Mouse (Mus musculus) left cerebral cortex, postnatal 25 days (tissue): ENCODE measurements around the gene Prrt1. TPM values are rescaled to one million over a fixed set of nuclear protein-coding genes. Genes with fewer than 3 reads are reported as not detected.
A peak's percentile ranks its signal among the peaks of the same experiment; 100 is the strongest.

ENCODE experiments used
- DNase-seq, 2 experiments: peaks; one replicate each; pipeline ENCODE4 v3.0.0; 2022; ENCODE audit warnings: low spot score in 2 of 2, mixed read lengths in 1 of 2
- intact Hi-C: fragments of 180-260 bp; cut with DNase I; formaldehyde crosslinking; loops from one replicate; pipeline ENCODE4 v1.15.1; 2025
- total RNA-seq, 2 experiments: library from RNA; stranded (reverse); gene quantifications; 2 replicates each; pipeline ENCODE4 v1.2.3; 2021

Prrt1 gene
- total RNA-seq, 2 experiments from 2014 or later: 171 to 183 TPM

DNA sequence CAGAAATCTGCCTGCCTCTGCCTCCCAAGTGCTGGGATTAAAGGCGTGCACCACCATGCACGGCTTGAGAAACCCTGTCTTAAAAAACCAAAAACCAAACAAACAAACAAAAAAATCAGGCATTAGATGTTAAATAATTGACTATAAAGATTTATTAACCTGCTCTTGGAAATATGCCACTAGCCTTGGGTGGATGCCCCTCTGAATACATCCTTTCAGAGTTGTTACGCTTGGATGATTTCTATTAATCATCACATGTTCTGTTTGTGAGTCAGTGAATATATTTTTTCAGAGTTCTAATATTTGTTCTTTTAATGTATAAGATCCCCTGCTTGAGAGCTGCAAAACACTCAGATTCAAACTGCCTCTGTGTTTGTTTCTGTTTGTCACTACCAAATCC is 4.4 kb upstream of the Prrt1 start:
- no peak for DNase-seq
- intact Hi-C loops: loop anchor here (5.0 kb wide), 2 partner anchors 33 to 503 kb away; partner anchors contain the start of genes Brd2 and Pbx2

DNA sequence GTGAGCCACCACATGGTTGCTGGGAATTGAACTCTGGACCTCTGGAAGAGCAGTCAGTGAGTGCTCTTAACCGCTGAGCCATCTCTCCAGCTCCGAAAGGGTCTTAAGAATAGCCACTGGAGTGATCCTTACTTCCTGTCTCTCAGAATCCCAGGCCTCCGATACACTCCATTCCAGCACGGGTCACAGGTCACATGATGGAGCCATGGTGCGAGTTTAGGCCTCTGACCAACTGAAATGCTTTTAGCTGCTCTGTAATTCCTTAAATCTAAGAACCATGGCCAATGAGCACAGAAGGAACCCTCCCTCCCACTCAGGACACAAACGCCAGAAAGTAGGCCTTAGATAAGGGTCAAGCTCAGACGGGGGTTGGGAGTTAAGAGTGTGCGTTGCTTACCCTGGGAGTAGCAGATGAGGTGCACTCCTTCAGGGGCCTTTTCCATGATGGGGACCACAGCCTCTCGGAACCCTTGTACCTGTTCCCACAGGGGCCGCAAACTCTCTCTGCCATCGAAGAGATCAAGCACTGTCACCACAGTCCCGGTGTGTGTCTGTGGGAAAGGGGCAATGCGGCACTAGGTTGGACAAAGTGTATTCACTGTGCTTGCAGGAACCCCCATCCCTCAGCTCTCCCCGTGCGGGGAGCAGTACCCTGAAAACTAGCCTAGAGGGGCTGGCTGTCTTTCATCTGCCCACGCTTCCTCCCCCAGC is 3.1 kb upstream of the Prrt1 start:
- DNase-seq: no peak
- intact Hi-C loops: loop anchor here (5.0 kb wide), 2 partner anchors 34 to 504 kb away; partner anchors contain the start of genes Brd2 and Pbx2

DNA sequence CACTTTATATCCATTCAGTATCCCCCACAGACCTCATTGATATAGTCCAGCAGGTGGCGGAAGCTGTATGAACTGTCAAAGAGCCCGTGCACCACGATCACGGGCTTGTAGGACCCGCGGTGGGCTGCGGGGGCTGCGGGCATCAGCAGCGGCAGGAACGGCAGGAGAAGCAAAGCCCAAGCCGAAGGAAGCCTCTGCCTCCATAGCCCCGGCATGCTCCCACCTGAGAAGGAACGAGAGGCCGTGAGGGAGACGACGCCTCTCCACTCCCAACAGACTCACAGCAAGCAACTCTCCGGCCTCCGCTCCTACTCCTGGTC is 2.6 kb upstream of the Prrt1 start:
- DNase-seq: peak in 1 of 2 experiments; percentile 63

DNA sequence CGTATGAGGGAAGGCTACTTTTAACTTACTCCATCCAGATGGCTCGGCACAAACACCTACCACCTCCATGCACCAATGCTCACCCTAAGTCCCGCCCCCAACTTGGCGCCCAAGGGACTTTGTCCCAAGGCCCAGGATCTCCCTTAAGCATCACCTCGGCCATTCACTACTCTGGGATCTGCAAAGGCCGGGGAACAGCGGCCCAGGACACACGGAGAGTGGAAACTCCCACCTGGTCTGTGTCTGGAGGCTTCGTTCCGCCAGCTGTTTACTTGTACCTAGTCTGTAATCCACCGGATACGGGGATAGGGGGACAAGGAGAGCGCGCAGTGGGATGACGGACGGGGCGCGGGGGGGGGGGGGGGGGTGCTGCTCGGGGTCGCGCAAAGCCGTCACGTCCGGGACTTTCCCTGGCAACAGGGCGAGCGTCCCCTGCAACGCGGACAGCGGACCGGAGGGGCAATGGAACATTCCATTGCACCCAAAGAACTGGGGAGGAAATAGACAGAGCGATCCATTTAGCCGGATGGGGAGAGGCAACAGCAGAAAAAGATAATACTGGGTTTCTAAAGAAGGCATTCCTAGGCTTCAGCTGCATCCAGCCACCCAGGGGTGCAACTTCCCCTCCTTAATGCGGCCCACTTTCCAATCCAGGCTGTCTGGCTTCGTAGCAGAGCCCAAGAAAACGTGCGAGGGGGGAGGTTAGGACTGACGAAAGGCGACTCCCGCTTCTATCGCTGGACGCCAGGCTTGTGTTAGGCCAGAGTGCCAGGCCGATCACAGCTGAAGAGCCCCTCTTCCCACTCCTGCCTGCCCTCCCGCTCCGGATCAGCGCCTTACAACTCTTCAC is 2.0 kb upstream of the Prrt1 start:
- DNase-seq: peak; percentile 88 to 93
- intact Hi-C loops: loop anchor here (5.0 kb wide), 2 partner anchors 35 to 505 kb away; partner anchors contain the start of genes Brd2 and Pbx2

More for the DNA sequence above, 2.6 kb upstream of the Prrt1 start:
- intact Hi-C loops: loop anchor here (5.0 kb wide), 2 partner anchors 34 to 504 kb away; partner anchors contain the start of genes Brd2 and Pbx2

DNA sequence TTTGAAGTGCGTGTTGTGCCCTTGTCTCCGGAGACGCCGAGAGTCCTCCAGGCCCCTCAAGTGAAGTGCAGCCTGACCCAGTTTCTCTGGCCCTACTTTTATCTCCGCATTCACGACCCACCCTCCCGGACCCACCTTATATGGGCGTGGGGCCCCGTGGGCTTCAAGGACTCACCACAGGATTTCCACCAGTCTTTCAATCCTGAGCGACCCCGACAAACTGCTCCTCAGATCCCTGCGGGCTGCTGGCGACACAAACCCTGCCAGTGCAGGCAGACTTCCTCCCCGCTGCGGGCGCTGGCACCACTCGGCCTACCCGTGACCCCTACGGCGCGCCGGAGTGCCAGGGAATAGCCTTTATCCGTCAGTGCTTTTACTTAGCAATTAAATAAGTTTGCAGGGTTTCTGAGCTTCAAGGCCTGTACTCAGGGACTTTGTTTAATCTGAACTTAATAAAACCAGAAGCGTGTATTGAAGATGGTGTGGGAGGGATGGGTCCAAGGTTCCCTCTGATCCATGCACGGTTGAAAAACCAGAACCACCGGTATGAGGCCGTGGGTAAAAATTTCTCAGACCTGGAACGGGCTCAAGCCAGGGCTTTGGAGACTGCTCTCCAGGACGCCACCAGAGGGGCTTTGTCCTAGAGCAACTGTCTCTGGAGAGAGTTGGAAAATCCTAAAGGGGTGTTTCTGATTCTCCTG is 1.2 kb upstream of the Prrt1 start, which contains the start of gene Ppt2:
Gene Ppt2 (minus strand): TSS at position 568 of the 701 bp plus-strand sequence.
- intact Hi-C loops: loop anchor here (1.0 to 5.0 kb wide), 4 partner anchors 23 to 506 kb away; partner anchors contain the start of genes Brd2 and Pbx2
- DNase-seq: no peak

DNA sequence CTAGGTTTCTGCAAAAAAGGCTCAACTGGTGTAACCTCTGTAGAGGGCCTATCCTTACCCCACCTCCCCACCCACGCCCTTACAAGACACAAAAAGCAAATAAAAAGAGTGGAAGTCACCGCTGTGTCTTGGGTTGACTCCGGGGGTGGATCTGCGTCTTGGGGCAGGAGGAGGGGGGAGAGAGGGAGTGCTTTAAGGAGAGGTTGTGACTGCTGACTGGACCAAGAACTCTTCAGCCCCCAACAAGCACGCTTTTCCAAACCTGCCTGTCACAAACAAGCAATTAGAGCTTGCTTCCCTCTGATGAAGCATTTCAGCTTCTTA is 727 bp upstream of the Prrt1 start:
- no peak for DNase-seq
- intact Hi-C loops: loop anchor here (1.0 to 5.0 kb wide), 4 partner anchors 23 to 506 kb away; partner anchors contain the start of genes Brd2 and Pbx2

DNA sequence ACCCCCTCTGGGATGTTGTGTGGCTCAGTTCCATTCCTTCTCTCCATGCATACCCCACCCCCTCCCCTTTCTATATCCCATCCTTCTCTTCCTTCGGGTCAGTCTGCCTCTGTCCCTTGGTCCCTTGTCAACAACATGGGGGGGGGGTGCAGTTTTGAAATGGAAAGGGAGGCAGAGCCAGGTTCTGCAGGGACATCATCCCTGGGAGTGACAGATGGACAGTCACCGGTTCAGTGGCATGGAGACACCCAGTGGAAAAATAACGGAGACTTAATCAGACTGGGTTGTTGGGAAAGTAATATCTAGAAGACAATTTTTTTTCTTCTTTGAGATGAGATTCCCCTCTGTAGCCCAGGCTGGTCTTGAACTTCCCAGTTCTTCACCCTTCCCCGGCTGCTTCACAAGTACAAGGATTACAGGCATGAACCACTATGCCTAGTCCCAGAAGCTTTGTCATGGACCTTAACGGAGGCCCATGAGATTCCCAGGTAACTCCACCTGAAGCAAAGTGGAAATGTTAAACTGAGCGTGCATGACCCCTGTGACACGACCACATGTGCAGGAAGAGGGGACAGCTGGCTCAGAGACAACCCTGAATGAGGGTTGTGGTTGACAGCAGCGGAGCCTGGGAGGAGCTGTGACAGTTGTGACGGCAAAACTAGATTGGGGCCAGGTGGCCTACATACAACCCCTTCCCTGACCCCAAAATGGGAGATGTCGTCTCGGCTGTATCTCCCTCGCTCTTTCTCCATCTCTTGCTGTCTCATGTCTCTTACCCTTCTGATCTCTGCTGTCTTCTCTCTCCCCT is 667 bp downstream of the Prrt1 start:
- DNase-seq: no peak
- intact Hi-C loops: loop anchor here (2.0 to 5.0 kb wide), 3 partner anchors 38 to 508 kb away; partner anchors contain the start of genes Brd2 and Pbx2

DNA sequence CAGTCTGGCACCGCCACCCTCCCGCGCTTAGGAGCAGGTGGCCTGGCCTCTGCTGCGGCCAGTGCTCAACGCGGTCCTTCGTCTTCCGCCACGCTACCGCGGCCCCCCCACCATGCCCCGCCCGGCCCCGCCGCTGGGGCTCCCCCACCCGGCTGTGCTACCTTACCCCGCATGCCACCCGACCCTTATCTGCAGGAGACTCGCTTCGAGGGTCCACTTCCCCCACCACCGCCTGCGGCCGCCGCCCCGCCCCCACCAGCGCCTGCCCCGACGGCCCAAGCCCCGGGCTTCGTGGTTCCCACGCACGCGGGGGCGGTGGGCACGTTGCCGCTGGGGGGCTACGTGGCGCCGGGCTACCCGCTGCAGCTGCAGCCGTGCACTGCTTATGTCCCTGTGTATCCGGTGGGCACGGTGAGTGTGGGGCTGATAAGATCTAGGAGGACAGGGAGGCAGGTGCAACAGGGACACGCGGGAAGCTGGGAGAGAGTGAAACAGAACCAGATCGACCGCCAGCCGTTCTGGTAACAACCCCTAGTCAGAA is 1.5 kb downstream of the Prrt1 start:
- intact Hi-C loops: no loop called here
- DNase-seq: no peak

DNA sequence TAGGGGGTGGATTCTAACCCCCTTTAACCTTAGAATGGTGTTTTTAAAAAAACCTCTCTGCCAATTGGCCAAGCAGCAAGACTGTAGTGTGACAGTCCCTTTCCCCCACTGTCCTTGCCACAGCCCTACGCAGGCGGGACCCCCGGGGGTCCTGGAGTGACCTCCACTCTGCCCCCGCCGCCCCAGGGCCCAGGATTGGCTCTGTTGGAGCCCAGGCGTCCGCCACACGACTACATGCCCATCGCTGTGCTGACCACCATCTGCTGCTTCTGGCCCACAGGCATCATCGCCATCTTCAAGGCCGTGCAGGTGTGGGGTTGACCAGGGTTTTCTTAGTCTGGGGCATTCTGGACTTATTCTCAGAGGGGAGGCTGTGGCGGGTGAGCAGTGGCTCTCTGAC is 2.3 kb downstream of the Prrt1 start:
- no peak for DNase-seq
- intact Hi-C loops: no loop called here

DNA sequence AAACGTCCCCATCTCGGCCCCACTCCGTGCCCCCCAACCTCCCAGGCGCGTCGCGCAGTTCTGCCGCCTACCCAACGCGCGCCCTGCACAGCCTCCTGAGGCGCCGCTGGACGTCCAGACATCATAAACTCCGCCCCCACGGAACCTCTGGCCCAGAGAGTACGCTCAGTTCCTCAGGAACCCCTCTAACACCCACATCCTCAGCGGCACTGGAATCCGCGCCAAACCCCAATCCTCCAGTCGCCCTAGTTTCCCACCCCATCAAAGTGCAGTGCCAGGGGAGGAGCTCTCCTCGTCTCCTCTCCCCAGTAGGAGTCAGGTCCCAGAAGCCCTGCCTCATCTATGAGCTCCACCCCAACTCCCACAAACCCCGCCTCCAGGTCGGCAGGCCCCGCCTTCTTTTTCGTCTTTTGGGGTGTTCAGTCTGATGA is 2.9 kb downstream of the Prrt1 start:
- DNase-seq: peak; percentile 83 to 96
- intact Hi-C loops: no loop called here

DNA sequence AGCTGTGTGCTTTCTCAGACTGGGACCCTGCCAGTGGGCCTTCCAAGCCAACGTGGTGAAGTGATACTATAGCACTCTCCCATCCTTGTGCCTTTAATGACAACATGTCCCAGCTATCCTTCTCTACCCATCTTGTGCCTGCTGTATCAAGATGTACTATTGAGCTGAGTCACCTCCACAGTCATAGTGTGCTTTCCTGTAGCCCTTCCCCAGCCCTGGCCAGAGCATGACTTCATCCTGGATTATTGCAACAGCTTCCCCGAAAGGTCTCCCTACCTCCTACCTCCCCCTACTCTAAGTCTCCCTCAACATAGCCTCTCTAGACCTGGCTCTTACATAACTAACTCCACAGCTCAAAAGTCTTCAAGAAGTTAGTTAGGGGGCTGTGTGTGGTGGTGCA is 6.3 kb downstream of the Prrt1 start:
- DNase-seq: no peak
- intact Hi-C loops: no loop called here

DNA sequence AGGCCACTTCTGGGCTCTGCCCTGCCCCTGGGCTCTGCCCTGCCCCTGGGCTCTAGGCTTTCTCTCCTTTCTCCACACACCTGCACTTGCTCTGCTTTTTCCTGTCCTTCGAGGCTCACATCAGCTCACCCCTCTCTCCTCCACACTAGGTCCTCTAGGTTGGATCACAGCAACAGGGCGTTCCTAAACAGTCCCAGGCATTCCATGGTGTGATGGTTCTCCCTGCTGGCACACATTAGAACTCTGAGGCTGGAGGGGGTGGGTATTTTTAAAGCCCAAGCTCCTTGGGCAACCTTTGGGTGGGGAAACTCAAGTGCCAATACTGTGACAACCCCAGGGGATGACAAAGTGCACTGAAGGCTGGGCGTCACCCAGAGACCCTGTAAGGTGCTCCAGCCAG is 8.1 kb downstream of the Prrt1 start:
- DNase-seq: no peak
- intact Hi-C loops: no loop called here

DNA sequence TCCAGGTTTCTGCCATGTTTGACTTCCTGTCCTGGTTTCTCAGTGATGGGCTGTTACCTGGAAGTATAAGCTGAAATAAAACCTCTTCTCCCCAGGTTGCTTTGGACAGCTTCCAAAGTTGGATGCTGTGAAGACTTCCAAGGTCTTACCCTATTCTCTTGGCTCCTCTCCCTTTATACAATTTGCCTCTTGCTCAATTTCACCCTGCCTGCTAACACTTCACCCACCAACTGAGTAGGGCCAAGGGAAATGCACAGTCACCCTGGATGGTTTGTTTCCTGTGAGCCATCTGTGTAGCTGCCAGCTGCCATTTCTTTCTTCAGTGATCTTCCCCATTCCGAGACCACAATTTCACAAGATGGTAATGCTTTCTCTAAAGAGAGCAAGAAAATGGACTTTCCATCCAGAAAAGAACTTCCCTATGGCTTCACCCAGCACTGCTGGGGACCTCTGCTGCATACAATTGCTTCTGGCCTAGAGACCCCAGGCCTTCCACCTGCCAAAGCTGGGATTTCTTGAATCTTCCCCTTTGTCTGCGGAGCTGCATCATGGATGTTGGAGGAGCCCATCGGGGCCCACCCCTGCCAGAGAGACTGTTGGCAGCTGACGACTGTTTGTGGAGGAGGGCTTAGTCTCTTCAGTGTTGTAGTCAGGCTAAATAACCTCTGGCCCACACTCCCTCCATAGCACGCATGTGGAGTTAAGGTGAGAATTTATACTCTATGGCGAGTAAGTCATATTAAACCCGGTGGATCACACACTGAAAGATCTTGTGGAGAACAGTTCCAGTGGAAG is 10.3 kb downstream of the Prrt1 start:
- no peak for DNase-seq
- intact Hi-C loops: no loop called here

DNA sequence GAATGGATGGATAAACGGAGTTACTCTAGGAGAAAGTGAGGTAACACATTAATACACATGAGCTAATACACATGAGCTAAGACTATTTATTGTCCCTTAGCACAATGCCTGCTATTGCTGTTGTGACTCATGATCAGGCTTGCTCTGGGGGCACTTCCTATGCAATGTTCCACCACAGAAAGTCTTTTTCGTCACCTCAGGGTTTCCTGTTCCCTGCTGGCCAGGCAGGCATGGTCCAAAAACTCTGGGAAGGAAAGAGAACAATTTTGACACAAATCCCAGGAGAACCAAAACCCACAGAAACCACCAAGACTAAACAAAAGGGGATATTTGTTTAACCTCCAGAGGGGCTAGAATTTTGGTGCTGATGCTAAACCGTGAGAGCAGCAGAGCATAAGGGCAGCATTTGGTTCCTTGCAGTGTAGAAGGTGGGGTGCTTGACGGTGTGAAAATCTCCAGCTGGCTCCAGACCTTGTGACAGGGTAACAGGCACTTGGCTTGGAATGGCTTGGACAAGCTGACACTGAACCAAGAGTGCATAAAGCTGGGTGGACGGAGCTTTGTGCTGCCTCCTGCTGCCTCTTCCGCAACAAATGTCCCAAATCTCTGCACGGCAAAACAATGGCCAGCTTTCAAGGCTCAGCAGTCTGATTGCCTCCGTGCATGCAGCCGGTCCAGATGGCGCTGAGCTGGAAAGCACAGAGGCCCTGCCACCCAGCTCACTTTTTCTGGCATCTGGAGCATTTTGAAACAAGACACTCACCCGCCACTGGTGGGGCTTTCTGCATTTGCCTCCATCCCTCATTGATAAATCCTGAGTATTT is 11.7 kb downstream of the Prrt1 start:
- peak; percentile 21 to 59 for DNase-seq
- intact Hi-C loops: no loop called here

DNA sequence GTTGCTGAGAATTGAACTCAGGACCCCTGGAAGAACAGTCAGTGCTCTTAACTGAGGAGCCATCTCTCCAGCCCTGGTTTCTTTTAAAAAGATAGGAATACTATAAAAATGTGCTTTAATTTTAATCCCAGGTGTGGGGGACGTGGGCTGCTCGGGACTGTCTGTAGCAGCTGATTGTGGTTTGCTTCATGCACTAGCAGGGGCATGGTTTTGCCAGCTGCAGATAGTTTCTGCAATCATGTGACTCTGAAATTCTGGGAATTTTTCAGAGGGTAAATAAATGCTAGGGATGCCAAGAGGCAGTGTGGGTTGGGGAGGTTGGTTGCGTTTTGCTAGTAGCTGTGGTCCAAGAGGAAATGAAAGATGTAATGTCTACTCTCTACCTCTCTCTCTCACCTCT is 12.6 kb downstream of the Prrt1 start:
- intact Hi-C loops: no loop called here
- DNase-seq: no peak

DNA sequence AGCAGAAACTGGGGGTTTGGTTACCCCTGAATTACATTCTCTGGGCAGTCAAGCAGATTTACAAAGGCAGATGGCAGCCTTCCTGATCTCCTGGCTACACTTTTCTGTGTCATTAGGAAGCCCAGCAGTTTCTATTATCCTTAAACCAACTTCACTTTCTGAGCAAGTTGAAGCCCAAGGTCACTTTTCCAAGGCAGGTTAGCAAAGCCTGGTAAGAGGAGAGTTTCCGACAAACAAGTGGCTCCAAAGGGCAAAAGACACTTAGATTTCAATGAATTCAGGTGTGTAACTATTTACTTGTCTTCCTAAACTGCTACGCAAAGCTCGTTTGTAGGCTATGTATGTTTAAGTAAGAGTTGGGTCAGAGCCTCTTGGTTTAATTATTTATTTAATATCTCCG is 14.0 kb downstream of the Prrt1 start:
- DNase-seq: no peak
- intact Hi-C loops: no loop called here

DNA sequence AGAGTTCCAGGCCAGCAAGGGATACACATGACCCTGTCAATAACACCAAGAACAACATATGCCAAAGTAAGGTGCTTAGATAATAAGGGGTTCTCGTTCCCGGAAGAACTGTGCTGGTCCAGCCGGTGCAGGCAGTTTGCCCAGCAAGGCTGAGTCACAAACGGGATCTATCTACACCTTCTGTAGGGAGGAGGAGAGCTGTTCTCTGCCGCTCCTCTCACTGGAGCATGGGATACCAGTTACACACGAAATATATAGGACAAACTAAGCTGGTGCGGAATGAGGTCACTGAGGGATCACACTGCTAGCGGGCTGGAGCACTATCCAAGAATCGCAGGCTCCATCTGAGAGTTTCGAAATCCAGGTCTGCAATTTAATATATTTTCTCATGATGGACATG is 14.6 kb downstream of the Prrt1 start:
- peak; percentile 28 to 80 for DNase-seq
- intact Hi-C loops: no loop called here
